Mouse (Mus musculus) small intestine, adult 2 months (tissue): ENCODE data around the gene Pex5. TPM values are rescaled to one million over a fixed set of nuclear protein-coding genes. Genes with fewer than 3 reads are reported as not detected.

Source experiments
- H3K27ac ChIP-seq: fragments of 200-500 bp; 2 replicates; pipeline ENCODE4 v1.5.1; 2012; ENCODE audit warnings: low read depth, low read length, control low read depth, inconsistent platforms; ENCODE audit not compliant: insufficient read depth
- H3K27me3 ChIP-seq: fragments of 200-500 bp; 2 replicates; pipeline ENCODE4 v1.6.1; 2012; ENCODE audit warnings: mild to moderate bottlenecking, moderate library complexity, low read length, inconsistent platforms; ENCODE audit not compliant: control insufficient read depth, insufficient read depth
- H3K36me3 ChIP-seq: fragments of 200-500 bp; 2 replicates; pipeline ENCODE4 v1.6.1; 2012; ENCODE audit warnings: mild to moderate bottlenecking, low read length, control low read depth, inconsistent platforms; ENCODE audit not compliant: control insufficient read depth, insufficient read depth
- H3K4me1 ChIP-seq: fragments of 200-500 bp; 2 replicates; pipeline ENCODE4 v1.6.1; 2012; ENCODE audit warnings: low read length, inconsistent platforms, mixed read lengths; ENCODE audit not compliant: control insufficient read depth, insufficient read depth, insufficient read length
- H3K4me3 ChIP-seq: fragments of 200-500 bp; 2 replicates; pipeline ENCODE4 v1.5.1; 2012; ENCODE audit warnings: low read depth, mild to moderate bottlenecking, control low read depth, inconsistent platforms, low read length, moderate library complexity
- CTCF ChIP-seq: fragments of 200-500 bp; IDR thresholded peaks from 2 replicates; pipeline ENCODE4 v1.5.1; 2012; ENCODE audit warnings: low read depth, mild to moderate bottlenecking, control low read depth, inconsistent platforms, low read length, moderate library complexity, mixed read lengths; ENCODE audit not compliant: insufficient replicate concordance, insufficient read length; ENCODE audit errors: extremely low read depth
- POLR2A ChIP-seq: fragments of 200-500 bp; IDR thresholded peaks from 2 replicates; pipeline ENCODE4 v1.6.1; 2012; ENCODE audit warnings: low read depth, mild to moderate bottlenecking, control low read depth, inconsistent platforms, low read length, moderate library complexity
- WGBS: fragments of 180-500 bp; shearing (Covaris S2); methylation state at CpG from one replicate; pipeline ENCODE4 v1.1.7; 2018; 5-methylcytosine and 5-hydroxymethylcytosine counted together
- polyA plus RNA-seq: library from polyadenylated mRNA; depleted of rRNA; stranded (reverse); fragments of >200 nt; gene quantifications from 2 replicates; pipeline ENCODE4 v1.2.3, GENCODE M21; 2012

The Pex5 gene
- polyA plus RNA-seq, 1 experiment: 29.1 TPM

GRCm38 (mm10) chr6:124443338-124443737, 28.5 kb upstream of the Pex5 start:
- TF ChIP-seq POLR2A (no peak), CTCF (no peak)
- WGBS: 94% methylated on average over 2 of the region's 2 CpGs
- Histone ChIP-seq H3K4me3 (no peak overlapping the region), H3K27me3 (no peaks in the 10 kb centered on the region), H3K4me1 (peaks cover 7% of the 10 kb centered on the region; the same call in 1 of the 2 replicates), H3K27ac (no peak overlapping the region), H3K36me3 (no peaks in the 10 kb centered on the region)

- no peaks in the 10 kb centered on the region for H3K36me3 ChIP-seq
- no peak overlapping the region for H3K27ac ChIP-seq
- WGBS: 86% methylated on average over 7 of the region's 7 CpGs
- H3K4me3 ChIP-seq: no peak overlapping the region
- no peaks in the 10 kb centered on the region for H3K27me3 ChIP-seq
- TF ChIP-seq CTCF (no peak), POLR2A (no peak)
- no peaks in the 10 kb centered on the region for H3K4me1 ChIP-seq
Measured at GRCm38 (mm10) chr6:124436245-124436644, 21.4 kb upstream of the Pex5 start.

GRCm38 (mm10) chr6:124435173-124435572, 20.3 kb upstream of the Pex5 start:
- 73% methylated on average over 5 of the region's 5 CpGs for WGBS
- H3K27me3 ChIP-seq: no peaks in the 10 kb centered on the region
- H3K36me3 ChIP-seq: no peaks in the 10 kb centered on the region
- TF ChIP-seq CTCF: no peak
- no peak for TF ChIP-seq POLR2A
- no peaks in the 10 kb centered on the region for H3K4me1 ChIP-seq
- no peak overlapping the region for H3K4me3 ChIP-seq
- H3K27ac ChIP-seq: no peak overlapping the region

GRCm38 (mm10) chr6:124433688-124434324, 18.9 kb upstream of the Pex5 start:
- no peaks in the 10 kb centered on the region for H3K36me3 ChIP-seq
- H3K4me3 ChIP-seq: no peak overlapping the region
- no peak for TF ChIP-seq CTCF
- TF ChIP-seq POLR2A: no peak
- H3K27ac ChIP-seq: no peak overlapping the region
- 87% methylated on average over 8 of the region's 8 CpGs for WGBS
- H3K4me1 ChIP-seq: peaks cover 3% of the 10 kb centered on the region; the same call in 1 of the 2 replicates
- H3K27me3 ChIP-seq: no peaks in the 10 kb centered on the region

GRCm38 (mm10) chr6:124430784-124431495, 16.1 kb upstream of the Pex5 start:
- peaks cover 8% of the 10 kb centered on the region; the same call in 1 of the 2 replicates for H3K4me1 ChIP-seq
- H3K4me3 ChIP-seq: no peak overlapping the region
- no peaks in the 10 kb centered on the region for H3K36me3 ChIP-seq
- no peak for TF ChIP-seq POLR2A
- TF ChIP-seq CTCF: no peak
- 86% methylated on average over 8 of the region's 8 CpGs for WGBS
- no peaks in the 10 kb centered on the region for H3K27me3 ChIP-seq
- no peak overlapping the region for H3K27ac ChIP-seq

- TF ChIP-seq CTCF (no peak), POLR2A (no peak)
- Histone ChIP-seq H3K4me3 (no peak overlapping the region), H3K27ac (no peak overlapping the region), H3K36me3 (no peaks in the 10 kb centered on the region), H3K4me1 (peaks cover 13% of the 10 kb centered on the region; the same call in 1 of the 2 replicates), H3K27me3 (no peaks in the 10 kb centered on the region)
- 90% methylated on average over 3 of the region's 3 CpGs for WGBS
Measured at GRCm38 (mm10) chr6:124430379-124430778, 15.5 kb upstream of the Pex5 start.

GRCm38 (mm10) chr6:124427791-124428576, 13.1 kb upstream of the Pex5 start:
- TF ChIP-seq POLR2A: no peak
- no peak for TF ChIP-seq CTCF
- Histone ChIP-seq H3K27ac (no peak overlapping the region), H3K27me3 (no peaks in the 10 kb centered on the region), H3K36me3 (no peaks in the 10 kb centered on the region), H3K4me3 (no peak overlapping the region), H3K4me1 (peaks cover 22% of the 10 kb centered on the region; the same call in 1 of the 2 replicates)
- WGBS: 60% methylated on average over 6 of the region's 6 CpGs
